Mouse (Mus musculus) testis, adult 2 months (tissue): ENCODE measurements at regions not wholly inside any gene's neighbourhood (a gene's known extent, or its start where the extent isn't known, plus 50 kb on each side); places are given as distances from the start of the nearest gene placed in this dataset.

ENCODE experiments used
- CTCF ChIP-seq: fragments of 200-500 bp; IDR thresholded peaks from 2 replicates; pipeline ENCODE4 v1.5.1; 2012; ENCODE audit warnings: low read depth, mild to moderate bottlenecking, inconsistent platforms, low read length, moderate library complexity; ENCODE audit not compliant: control insufficient read depth, insufficient read depth, insufficient replicate concordance
- POLR2A ChIP-seq: fragments of 200-500 bp; IDR thresholded peaks from 2 replicates; pipeline ENCODE4 v1.6.1; 2012; ENCODE audit warnings: low read depth, mild to moderate bottlenecking, inconsistent platforms, low read length, moderate library complexity; ENCODE audit not compliant: control insufficient read depth

GRCm38 (mm10) chr3:134560144-134560543, 268.7 kb upstream of the Tacr3 start:
- TF ChIP-seq CTCF (no peak), POLR2A (no peak)
